Mouse (Mus musculus): ENCODE data around the gene Esp4.
"Not testable (repeated sequence)": the region's sequence is repeated elsewhere in the genome, so short reads cannot be mapped to it uniquely, and the experiment has no call there.

Gene Esp4

DNA sequence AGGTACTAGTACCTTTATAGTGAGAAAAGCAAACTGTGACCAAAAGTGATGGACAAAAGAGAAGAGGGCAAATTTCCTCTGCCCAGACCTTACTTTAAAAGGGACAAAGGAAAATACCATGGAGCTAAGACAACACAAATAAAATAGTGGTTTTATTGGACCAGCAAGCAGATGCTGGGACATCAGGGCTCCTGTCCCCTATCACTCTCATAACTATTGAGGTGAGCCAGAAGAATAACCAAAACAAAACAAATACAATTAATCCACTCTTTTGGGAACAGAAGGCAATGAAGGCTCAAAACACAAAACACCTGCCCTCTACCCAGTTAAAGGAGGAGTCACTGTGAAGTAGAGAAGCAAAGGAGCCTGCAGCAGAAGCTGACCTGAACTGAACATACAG lies at the start of gene Esp4:
Esp4 (plus strand) TSS at position 301 of the 400 bp plus-strand sequence.
- DNase-seq (ENCODE audit: low read depth, low spot score) = no peak

GRCm38 (mm10) chr17:40553470-40553869 lies 44.9 kb upstream of the Esp4 start:
- DNase-seq (ENCODE audit: low read depth, low spot score) = no peak

GRCm38 (mm10) chr17:40561207-40561606 lies 37.2 kb upstream of the Esp4 start, which contains the start of gene Esp6:
Gene Esp6 (plus strand): TSS chr17:40561507.
- no peak for DNase-seq (ENCODE audit: low read depth, low spot score)

DNA sequence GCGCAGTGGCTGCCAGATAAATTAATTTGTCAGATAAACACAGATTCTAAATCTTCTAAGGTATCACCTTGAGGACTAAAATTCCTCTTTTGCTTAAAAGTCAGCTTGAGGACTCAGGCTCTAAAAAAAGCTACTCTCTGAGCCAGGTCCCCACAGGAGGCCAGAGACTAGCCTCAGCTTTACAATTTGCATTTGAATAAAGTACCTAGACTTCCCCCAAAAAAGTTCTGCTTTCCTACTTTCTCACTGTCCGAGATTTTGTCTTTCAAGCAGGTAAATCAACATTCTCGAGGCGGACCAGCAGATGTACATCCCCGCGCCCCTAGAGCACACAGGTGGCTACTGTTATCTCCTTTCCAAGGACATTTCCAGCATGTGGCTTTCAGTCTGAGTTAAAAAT lies 14.5 kb upstream of the Esp4 start:
- not testable (repeated sequence) for DNase-seq (ENCODE audit: low read depth, low spot score)

GRCm38 (mm10) chr17:40591297-40591696 lies 7.1 kb upstream of the Esp4 start:
- DNase-seq (ENCODE audit: low read depth, low spot score) = no peak

DNA sequence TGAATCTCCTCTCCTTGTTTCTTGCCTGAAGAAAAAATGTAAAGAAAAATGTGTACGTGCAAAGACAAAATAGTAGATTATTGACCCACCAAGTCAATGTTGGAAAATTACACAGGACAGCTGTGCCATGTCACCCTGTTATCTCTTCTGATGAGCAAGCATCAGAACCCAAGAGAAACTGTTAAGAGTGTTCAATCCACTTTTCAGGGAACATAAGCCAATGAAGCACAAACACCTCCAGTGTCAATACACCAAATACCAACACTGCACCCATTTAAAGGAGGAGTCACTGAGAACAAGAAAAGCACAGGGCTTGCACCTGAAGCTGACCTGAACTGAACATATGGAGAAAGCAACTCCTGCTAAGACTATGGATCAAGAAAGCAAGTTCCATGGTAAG lies 33.4 kb downstream of the Esp4 start, which contains the start of gene Esp3:
Esp3 (plus strand) TSS at position 301 of the 400 bp plus-strand sequence.
- DNase-seq (ENCODE audit: low read depth, low spot score) = not testable (repeated sequence)

All from CD4-positive helper T cell, adult 2 months (primary cell).